Mouse (Mus musculus) heart, embryonic 14.5 days (tissue): ENCODE measurements around the gene Itih5. TPM values are rescaled to one million over a fixed set of nuclear protein-coding genes. Genes with fewer than 3 reads are reported as not detected.

Experiments
- ATAC-seq: fragments of 200-750 bp; cut with Nextera tagmentation; 2 replicates; pipeline ENCODE4 v1.8.0; 2017; ENCODE audit warnings: low read depth, moderate TSS enrichment; ENCODE audit not compliant: insufficient number of reproducible peaks, insufficient read depth, low FRiP score
- H3K27ac ChIP-seq, 2 experiments: fragments of 200-500 bp in 1 of 2; fragments of 300-500 bp in 1 of 2; sonication (generic) in 1 of 2; replicated peaks in 1 of 2; 2 replicates each; pipeline ENCODE4 v1.5.1; 2012 to 2014; ENCODE audit warnings: low read depth in 2 of 2, low read length in 2 of 2, control low read depth in 1 of 2, mild to moderate bottlenecking in 1 of 2, mixed read lengths in 1 of 2; ENCODE audit not compliant: control insufficient read depth in 1 of 2, insufficient read depth in 1 of 2
- H3K27me3 ChIP-seq: fragments of 300-500 bp; sonication (generic); 2 replicates; pipeline ENCODE4 v1.6.1; 2014; ENCODE audit warnings: mild to moderate bottlenecking, low read length, control low read depth; ENCODE audit not compliant: control insufficient read depth, insufficient read depth
- H3K36me3 ChIP-seq: fragments of 300-500 bp; sonication (generic); 2 replicates; pipeline ENCODE4 v1.6.1; 2014; ENCODE audit warnings: mild to moderate bottlenecking, control low read depth, low read length, mixed read lengths; ENCODE audit not compliant: control insufficient read depth, insufficient read depth
- H3K4me1 ChIP-seq, 2 experiments: fragments of 200-500 bp in 1 of 2; fragments of 300-500 bp in 1 of 2; sonication (generic) in 1 of 2; 2 replicates each; pipeline ENCODE4 v1.6.1; 2012 to 2014; ENCODE audit warnings: low read length in 2 of 2, control low read depth in 1 of 2, mixed read lengths in 1 of 2; ENCODE audit not compliant: control insufficient read depth in 2 of 2, insufficient read depth in 2 of 2
- H3K4me2 ChIP-seq: fragments of 300-500 bp; sonication (generic); 2 replicates; pipeline ENCODE4 v1.6.1; 2014; ENCODE audit warnings: mild to moderate bottlenecking, low read length
- H3K4me3 ChIP-seq, 2 experiments: fragments of 200-500 bp in 1 of 2; fragments of 300-500 bp in 1 of 2; sonication (generic) in 1 of 2; 2 replicates each; pipeline ENCODE4 v1.5.1; 2012 to 2014; ENCODE audit warnings: low read length in 2 of 2, mild to moderate bottlenecking in 2 of 2, control low read depth in 1 of 2, low read depth in 1 of 2, moderate library complexity in 1 of 2; ENCODE audit not compliant: control insufficient read depth in 1 of 2, insufficient read depth in 1 of 2
- H3K9ac ChIP-seq: fragments of 300-500 bp; sonication (generic); 2 replicates; pipeline ENCODE4 v1.6.1; 2014; ENCODE audit warnings: mild to moderate bottlenecking, low read length
- H3K9me3 ChIP-seq: fragments of 300-500 bp; sonication (generic); 2 replicates; pipeline ENCODE4 v1.6.1; 2016; ENCODE audit warnings: low read length, control low read depth; ENCODE audit not compliant: control insufficient read depth
- WGBS: fragments of 180-500 bp; shearing (Covaris S2); extraction: QIAGEN DNeasy Blood & Tissue Kit; methylation state at CpG from one replicate; pipeline ENCODE4 v1.1.7; 2014; 5-methylcytosine and 5-hydroxymethylcytosine counted together
- polyA plus RNA-seq: library from polyadenylated mRNA; unstranded; fragments of >200 nt; fragmentation: Nextera tagmentation; extraction: Ambion mirVana; gene quantifications from 2 replicates; pipeline ENCODE4 v1.2.1, GENCODE M21; 2014

Itih5 gene
- polyA plus RNA-seq, 1 experiment from 2014 or later: 6.1 TPM

GRCm38 (mm10) chr2:10128571-10128970 lies 24.8 kb upstream of the Itih5 start:
- no peak overlapping the region for H3K4me2 ChIP-seq
- H3K27ac ChIP-seq: no peak overlapping the region
- H3K36me3 ChIP-seq: no peaks in the 10 kb centered on the region
- no peaks in the 10 kb centered on the region for H3K9me3 ChIP-seq
- no peaks in the 10 kb centered on the region for H3K4me1 ChIP-seq
- ATAC-seq: no peak
- H3K9ac ChIP-seq: no peak overlapping the region
- no peak overlapping the region for H3K4me3 ChIP-seq
- H3K27me3 ChIP-seq: no peaks in the 10 kb centered on the region
- WGBS: 81% methylated on average over 4 of the region's 4 CpGs

GRCm38 (mm10) chr2:10130341-10130990 lies 22.9 kb upstream of the Itih5 start:
- no peak overlapping the region for H3K9ac ChIP-seq
- H3K4me1 ChIP-seq: no peaks in the 10 kb centered on the region
- no peaks in the 10 kb centered on the region for H3K27me3 ChIP-seq
- H3K4me3 ChIP-seq: no peak overlapping the region
- no peaks in the 10 kb centered on the region for H3K9me3 ChIP-seq
- no peaks in the 10 kb centered on the region for H3K36me3 ChIP-seq
- ATAC-seq: no peak
- WGBS: 60% methylated on average over 8 of the region's 8 CpGs
- H3K4me2 ChIP-seq: no peak overlapping the region
- no peak overlapping the region for H3K27ac ChIP-seq

GRCm38 (mm10) chr2:10131296-10131695 lies 22.1 kb upstream of the Itih5 start, which contains the start of gene Itih2:
Gene Itih2 (minus strand): TSS chr2:10131396.
- Histone ChIP-seq H3K4me3 (no peak within 1 kb of the TSS), H3K4me2 (no peak within 1 kb of the TSS), H3K27ac (no peak within 1 kb of the TSS), H3K9ac (no peak within 1 kb of the TSS), H3K36me3 (no peaks in the 10 kb centered on the region), H3K4me1 (no peaks in the 10 kb centered on the region), H3K9me3 (no peaks in the 10 kb centered on the region), H3K27me3 (no peaks in the 10 kb centered on the region)
- no peak for ATAC-seq
- 88% methylated on average over 4 of the region's 4 CpGs for WGBS

- H3K36me3 ChIP-seq: no peaks in the 10 kb centered on the region
- H3K27ac ChIP-seq: no peak overlapping the region
- H3K4me2 ChIP-seq: no peak overlapping the region
- H3K4me3 ChIP-seq: no peak overlapping the region
- H3K9me3 ChIP-seq: no peaks in the 10 kb centered on the region
- H3K9ac ChIP-seq: no peak overlapping the region
- no peaks in the 10 kb centered on the region for H3K27me3 ChIP-seq
- no peak for ATAC-seq
- no peaks in the 10 kb centered on the region for H3K4me1 ChIP-seq
- 79% methylated on average over 1 of the region's 1 CpGs for WGBS
Observed at GRCm38 (mm10) chr2:10132128-10132527, 21.2 kb upstream of the Itih5 start.

- Histone ChIP-seq H3K4me1 (no peaks in the 10 kb centered on the region), H3K4me2 (no peak overlapping the region), H3K4me3 (no peak overlapping the region), H3K9me3 (no peaks in the 10 kb centered on the region), H3K9ac (no peak overlapping the region), H3K27ac (no peak overlapping the region), H3K27me3 (no peaks in the 10 kb centered on the region), H3K36me3 (no peaks in the 10 kb centered on the region)
- ATAC-seq: no peak
- WGBS: 73% methylated on average over 6 of the region's 6 CpGs
Observed at GRCm38 (mm10) chr2:10133941-10134340, 19.4 kb upstream of the Itih5 start.

GRCm38 (mm10) chr2:10137320-10137719 lies 16.1 kb upstream of the Itih5 start:
- H3K27ac ChIP-seq: no peak overlapping the region
- ATAC-seq: no peak
- H3K4me3 ChIP-seq: no peak overlapping the region
- H3K9ac ChIP-seq: no peak overlapping the region
- WGBS: 67% methylated on average over 2 of the region's 2 CpGs
- no peaks in the 10 kb centered on the region for H3K27me3 ChIP-seq
- H3K36me3 ChIP-seq: no peaks in the 10 kb centered on the region
- H3K4me1 ChIP-seq: no peaks in the 10 kb centered on the region
- H3K4me2 ChIP-seq: no peak overlapping the region
- no peaks in the 10 kb centered on the region for H3K9me3 ChIP-seq

GRCm38 (mm10) chr2:10140456-10140855 lies 12.9 kb upstream of the Itih5 start:
- no peaks in the 10 kb centered on the region for H3K27me3 ChIP-seq
- H3K4me2 ChIP-seq: no peak overlapping the region
- no peaks in the 10 kb centered on the region for H3K36me3 ChIP-seq
- WGBS: 73% methylated on average over 5 of the region's 5 CpGs
- H3K27ac ChIP-seq: no peak overlapping the region
- no peak overlapping the region for H3K4me3 ChIP-seq
- H3K4me1 ChIP-seq: no peaks in the 10 kb centered on the region
- H3K9ac ChIP-seq: no peak overlapping the region
- no peak for ATAC-seq
- H3K9me3 ChIP-seq: no peaks in the 10 kb centered on the region
